Mouse (Mus musculus): ENCODE data around the gene Rab40b.

Rab40b gene

DNA sequence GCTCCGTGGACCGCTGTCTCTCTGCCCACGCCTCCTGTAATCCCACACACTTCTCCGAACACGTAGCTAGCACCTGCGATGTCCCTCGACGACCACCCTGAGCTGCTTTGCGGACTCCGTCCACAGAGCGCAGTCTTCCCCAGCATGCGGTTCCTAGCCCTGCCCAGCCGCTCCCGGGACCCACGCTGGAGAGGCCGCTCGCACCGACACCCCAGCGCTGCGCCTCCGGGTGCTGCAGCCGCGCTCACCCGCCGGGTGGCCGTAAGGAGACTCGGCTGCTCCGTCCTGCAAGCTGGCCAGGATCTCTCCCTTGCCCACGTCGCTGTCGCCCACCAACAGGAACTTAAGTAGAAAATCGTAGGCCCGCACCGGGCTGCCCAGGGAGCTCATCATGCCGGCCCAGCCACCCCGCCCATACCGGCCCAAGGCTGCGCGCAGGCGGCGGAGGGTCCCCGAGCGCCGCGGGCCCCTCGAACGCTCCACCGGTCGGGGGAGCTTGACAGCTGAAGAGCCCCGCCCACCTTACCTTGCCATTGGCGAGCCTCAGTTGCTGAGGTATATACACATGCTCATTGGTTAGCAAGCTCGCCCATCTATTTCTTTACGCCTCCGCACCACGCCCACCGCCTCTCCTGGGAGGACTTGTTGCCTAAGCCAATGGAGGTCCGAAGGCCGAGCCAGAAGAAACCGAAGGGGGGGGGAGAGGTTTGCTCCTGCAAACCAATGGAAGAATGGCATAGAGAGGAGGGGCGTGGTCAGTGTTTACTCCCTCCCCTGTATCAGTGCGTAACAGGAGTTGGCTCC lies at the start of gene Rab40b:
TSS of gene Rab40b (minus strand) at position 502 of the 804 bp plus-strand sequence.
- DNase-seq (ENCODE audit: low spot score): peak; percentile 94

DNA sequence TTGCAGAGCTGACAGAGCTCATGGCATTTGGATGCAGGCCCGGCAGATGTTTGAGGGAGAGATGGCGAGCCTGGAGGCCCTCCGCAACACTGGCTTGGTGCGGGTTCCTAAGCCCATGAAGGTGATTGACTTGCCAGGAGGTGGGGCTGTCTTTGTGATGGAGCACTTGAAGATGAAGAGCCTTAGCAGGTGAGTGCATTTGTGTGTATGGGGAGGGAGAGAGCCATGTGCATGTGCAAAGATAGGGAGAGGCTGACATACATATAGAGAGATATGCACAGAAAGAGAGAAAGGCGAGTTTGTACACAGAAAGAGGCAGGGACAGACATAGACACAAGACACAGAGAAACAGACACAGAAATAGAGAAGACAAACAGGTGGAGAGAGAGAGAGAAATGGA lies 49.2 kb upstream of the Rab40b start:
- DNase-seq (ENCODE audit: low spot score): no peak

DNA sequence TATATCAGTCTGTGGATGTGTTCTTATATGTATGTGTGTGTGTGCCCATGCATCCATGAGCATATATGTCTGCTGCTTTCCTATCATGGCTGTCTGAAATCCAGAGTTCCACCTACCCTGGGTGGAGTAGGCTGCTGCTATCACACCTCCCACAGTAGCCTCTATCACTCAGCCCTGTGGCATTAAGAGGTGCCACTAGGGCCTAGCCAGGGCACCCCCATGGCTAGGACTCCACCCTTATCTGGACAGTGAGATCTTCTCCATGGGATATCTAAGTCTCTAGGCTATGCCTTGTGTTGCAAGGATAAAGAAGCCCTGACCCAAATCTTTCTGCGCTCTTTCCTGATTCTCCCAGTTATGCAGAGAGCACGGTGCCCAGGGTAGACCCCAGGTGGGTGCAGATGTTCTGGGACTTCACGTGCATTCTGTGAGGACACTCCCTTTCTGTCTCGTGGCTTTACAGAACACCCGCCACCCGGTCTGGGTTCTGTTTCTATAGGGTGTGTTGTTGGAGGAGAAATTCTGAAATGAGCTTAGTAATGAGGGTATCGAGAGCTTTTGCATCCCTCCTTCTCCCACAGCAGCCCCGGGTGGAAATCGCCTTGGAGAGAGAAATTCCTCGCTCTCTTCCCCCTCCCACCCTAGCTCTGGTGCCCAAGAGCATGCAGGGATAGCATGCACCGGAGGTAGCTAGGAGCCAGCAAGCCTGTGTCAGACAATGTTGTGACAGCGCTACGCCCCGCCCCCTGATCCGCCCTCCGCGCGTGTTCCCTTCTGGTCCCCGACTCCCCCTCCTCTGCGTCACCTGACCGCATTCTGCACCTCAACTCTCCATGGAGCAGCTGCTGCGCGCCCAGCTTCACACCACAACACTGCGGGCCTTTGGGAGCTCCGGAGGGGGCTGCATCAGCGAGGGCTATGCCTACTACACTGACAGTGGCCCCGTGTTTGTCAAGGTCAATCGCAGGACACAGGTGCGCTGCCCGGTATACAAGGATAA lies 46.4 kb upstream of the Rab40b start, which contains the start of gene Fn3k:
TSS of gene Fn3k (plus strand) at position 758 of the 1,000 bp plus-strand sequence.
- peak; percentile 91 for DNase-seq (ENCODE audit: low spot score)

DNA sequence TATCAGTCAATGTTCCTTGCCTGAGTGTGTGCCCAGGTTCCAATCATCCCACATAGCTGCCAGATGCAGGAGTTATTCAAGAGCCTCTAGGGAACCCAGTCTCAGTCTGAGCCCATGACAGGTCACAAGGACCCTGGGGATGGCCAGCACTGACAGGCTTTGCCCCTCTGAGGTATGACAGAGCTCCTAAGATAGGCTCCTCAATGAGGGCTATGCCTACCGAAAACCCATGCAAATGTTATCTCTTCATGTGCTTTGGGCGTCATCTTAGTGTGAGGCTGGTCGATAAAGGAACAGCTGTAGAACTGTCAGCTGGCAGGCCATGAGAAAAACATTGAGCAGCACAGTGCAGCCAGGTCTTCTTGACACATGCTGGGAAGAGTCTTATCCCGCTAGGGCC lies 45.3 kb upstream of the Rab40b start:
- DNase-seq (ENCODE audit: low spot score): no peak

DNA sequence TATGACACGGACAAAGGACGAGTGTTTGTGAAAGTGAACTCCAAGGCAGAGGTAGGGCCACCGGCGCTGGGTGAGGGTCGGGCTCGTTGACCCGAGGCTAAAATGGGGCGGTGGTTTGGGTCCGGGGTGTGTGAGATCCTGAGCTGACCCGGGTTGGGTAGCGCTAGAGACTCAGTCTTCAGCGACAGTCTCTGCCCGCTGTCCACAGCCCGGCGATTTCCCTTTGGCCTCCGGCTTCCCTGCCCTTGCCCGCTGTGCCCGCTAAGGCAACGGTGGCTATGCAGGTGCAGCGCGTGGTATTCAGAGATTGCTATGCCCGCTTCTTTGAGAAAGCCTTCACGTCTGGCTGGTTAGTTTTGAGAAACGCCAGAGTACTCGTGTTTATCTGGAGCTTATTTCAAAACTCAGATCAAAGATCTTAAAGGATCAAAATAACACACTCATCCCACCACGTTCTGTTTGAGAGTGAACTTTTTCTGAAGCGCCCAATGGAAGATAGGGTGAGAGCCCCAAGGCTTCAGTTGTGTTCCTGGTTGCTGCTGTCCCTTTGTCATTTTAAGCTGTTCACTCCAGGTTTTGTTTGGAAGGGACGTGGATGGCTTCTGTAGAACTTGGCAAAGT lies 33.6 kb upstream of the Rab40b start:
- DNase-seq (ENCODE audit: low spot score): peak; percentile 8

DNA sequence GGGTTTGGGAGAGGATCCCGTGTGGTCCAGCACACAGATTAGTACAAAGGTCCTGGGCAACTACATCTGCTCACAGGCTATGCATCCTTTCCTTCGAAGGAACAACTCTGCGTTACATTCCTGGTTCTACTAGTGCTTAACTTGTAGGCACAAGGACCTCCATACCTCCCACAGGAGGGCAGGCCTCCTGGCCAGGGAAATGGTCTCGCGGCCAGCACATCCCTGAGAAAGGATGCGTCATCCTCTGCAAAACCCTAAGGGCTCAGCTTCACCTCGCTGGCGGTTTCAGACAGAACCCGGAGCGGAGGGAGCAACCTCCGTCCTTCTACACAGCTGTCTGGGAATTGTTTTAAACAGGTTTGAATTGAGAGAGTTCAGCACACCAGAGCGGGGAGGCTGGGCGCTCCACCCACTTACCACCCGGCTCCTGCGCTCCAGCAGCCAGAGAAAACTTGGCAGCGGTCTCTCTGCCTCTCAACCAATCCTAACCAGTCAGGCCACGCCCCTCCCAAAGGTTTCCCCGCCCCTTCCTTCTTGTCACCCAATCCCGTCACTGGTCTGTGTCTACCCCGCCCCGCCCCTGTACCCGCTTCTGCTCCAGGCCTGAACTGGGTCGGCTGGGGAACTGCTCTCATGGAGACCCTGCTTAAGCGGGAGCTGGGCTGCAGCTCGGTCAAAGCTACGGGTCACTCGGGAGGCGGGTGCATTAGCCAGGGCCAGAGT lies 32.9 kb upstream of the Rab40b start, which contains the start of gene Fn3krp:
TSS of gene Fn3krp (plus strand) at position 572 of the 723 bp plus-strand sequence.
- peak; percentile 100 for DNase-seq (ENCODE audit: low spot score)

DNA sequence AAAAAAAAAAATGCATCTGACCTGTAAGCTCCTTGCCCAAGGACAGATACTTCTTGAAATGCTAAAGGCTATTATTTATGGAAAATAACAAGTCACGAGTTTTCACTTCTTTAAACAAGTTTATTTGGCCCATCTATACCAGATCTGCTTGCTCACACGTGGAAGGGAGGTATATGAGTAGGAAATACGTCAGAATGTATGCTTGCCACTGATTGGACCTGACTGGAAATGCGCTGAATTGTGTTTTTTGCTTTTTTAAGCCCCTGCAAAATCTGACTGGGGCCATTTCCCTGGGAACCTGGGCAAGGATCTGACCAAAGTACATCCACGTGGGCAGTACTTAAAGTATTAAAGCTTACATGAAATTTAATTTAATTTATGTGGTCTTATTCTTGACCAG lies 32.3 kb upstream of the Rab40b start:
- no peak for DNase-seq (ENCODE audit: low spot score)

DNA sequence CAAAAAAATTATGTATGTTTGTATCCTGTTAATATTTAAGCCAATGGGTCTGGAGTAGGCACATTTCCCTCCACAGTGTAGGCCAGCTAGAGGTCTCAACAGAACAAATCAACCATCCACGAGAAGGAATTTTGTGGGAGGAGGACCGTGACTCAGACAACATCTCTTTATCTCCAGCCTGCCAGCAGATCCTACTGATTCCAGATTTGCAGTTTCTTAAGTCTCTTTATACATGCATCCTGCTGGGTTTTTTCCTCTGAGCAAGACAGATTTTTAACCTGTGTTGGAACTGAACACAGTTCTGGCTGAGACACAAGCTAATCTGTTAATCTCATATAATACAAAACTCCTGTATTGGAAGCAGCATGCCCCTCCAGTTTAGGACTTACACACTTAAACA lies 30.9 kb upstream of the Rab40b start:
- DNase-seq (ENCODE audit: low spot score): no peak

DNA sequence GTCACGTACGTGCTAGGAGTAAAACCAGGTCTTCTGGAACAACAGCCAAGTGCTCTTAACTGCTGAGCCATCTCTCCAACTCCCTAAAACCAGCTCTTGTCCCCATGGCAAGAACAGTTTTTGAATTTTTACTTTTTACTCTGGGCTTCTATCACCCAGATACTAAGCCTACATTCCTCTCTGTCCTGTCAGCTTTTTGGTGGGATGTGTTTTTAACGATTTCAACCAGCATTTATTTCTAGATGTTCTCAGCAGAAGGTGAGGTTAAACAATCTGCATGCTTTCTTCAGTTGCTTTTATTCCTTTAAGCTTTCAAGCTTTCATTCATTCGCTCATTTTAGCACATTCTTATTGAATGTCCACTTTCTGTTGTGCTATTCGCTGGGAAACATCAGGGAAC lies 29.9 kb upstream of the Rab40b start:
- no peak for DNase-seq (ENCODE audit: low spot score)

DNA sequence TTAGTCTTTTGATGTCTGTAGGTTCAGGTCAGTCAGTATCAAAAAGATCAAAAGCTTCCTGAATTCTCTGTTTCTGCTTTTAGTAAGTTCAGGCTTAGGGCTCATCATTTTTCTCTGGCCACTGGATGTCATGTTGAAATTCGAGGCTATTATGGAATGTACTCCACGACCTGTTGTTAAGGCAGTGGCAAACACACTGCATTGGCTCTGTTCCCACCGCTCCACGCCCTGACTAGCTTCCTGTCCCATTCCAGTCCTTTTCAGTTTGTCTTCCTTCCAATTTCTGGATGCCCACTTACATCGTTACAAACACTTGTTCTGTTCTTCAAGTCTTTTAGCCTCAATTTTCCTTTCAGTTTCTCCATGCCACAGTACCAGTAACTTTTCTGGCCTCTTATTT lies 27.3 kb upstream of the Rab40b start:
- peak; percentile 7 for DNase-seq (ENCODE audit: low spot score)

DNA sequence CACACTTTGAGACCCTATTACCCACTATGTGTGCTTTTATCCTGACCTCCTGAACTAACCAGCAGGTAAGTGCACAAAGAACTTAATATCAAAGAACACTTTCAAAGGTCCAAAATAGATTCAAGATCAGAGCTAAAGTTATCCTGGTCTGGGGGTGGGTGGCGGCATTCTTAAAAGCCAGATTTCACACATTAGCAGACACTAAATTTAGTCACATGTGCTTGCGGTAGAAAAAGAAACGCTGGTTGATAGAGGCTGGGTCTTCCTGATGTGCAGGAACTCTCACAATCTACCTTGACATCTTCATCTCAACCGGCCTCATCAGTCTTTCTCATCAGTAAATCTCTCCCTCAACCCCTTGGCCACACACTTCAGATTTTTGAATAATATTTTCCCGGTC lies 26.7 kb upstream of the Rab40b start:
- no peak for DNase-seq (ENCODE audit: low spot score)

DNA sequence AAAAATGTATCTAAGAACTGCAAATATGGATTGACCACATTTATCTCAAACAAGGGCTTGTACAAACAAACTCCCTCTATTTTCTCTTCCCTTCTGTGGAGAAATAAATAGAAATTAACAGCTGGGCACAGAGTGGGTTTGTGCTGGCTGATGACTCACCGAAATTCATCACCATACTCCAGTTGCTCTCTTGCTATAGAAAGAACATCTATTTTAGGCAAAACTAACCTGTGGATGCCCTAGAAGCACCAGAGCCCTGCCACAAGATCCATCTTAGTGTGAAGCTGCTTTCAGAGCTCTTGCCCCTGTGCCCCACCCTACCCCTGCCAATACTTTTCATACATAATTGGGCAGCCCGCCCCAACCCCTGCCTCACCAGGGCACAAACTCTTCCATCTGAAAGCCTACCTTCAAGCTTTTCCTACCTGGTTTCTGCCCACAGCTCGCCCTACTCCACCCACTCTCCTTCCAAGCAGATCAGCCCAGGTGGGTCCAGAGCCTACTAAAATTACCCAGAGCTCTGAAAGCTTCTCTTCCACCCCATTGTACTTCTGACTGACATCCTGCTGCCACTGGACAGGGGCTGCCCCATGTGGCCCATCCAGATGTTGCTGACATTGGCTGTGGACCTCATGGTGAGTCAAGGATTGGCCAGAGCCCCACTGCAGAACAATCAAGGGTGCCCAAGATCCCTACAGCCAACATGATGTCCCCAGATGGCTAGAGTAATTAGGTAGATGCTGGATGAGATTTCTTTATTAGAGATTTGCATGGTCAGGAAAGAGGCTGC lies 19.5 kb upstream of the Rab40b start:
- no peak for DNase-seq (ENCODE audit: low spot score)

DNA sequence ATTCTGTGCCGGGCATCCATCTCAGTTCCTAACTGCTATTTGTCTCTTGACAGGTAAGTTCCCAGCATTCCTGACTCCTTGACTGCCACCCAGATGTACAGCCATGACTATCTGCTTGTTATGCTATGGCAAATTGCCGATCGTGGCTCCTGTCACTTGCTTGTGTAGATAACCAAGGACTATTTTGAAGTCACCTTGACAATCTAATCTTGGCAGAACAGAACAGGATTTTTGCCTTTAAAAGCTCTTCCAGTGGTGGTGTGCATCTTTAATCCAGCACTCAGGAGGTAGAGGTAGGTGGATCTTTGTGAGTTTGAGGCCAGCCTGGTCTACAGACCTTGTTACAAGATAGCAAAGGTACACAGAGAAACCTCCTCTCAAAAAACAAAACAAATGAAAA lies 4.4 kb upstream of the Rab40b start:
- DNase-seq (ENCODE audit: low spot score): no peak

DNA sequence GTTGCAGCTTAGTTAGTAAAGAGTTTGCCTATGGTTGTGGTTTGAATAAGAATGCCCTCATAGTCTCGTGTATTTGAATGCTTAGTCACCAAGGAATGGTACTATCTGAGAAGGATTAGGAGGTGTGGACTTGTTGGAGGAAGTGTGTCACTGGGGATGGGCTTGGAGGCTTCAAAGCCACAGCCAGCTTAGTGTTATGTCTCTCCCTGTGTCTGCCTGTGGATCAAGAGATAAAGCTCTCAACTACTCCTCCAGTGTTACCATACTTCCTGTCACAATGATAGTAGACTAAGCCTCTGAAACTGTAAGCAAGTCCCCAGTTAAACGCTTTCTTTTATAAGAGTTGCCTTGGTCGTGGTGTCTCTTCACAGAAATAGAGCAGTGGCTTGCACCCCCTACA lies 2.7 kb upstream of the Rab40b start:
- no peak for DNase-seq (ENCODE audit: low spot score)

DNA sequence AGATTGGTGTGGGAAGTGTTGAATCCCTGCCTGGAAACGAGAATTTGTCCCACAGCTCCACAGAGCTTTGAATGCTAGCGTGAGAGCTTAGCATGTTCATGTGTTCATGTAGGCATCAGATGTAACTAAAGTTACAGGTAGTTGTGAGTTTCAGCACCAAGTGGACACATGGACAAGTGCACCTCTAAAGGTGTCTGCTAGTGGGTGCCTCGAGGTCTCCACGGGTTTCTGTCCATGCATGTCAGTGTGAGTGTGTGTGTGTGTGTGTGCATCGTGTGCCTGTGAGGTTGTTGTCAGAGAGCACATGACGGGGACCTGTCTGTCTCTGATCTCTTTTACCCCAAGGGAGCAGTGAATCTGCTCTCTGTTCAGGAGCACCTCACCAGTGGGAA lies 499 bp upstream of the Rab40b start:
- DNase-seq (ENCODE audit: low spot score): no peak

DNA sequence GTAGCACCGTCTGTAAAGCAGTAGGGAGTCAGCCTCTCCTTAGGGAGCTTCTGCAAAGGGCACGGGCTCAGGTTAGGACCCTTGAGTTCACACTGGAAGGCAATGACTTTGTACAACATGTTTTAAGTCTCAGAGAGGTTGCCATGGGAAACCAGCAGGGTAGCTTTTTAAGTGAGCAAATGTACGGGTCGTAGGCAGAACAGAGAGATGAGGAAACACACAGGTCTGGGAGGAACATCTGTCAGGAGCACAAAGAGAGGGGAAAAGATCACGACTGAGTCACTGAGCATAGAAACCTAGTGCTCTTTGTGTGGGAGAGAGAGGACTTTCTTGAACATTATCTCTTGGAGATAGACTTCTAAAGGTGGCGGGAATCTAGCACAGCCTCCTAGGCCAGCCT lies 7.8 kb downstream of the Rab40b start:
- DNase-seq (ENCODE audit: low spot score): no peak

DNA sequence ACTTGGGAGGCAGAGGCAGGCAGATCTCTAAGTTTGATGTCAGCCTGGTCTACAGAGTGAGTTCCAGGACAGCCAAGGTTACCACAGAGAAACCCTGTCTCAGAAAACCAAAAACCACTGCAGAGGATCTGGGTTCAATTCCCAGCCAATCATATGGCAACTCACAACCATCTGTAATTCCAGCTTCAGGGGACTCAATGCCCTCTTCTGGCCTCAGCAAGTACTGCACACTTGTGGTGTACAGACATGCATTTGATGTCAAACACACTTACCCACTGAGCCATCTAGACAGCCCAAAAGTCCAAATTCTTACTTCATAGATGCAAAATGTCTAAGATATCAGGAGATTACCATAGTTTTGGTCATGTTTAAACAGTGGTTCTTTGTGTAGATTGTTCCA lies 9.4 kb downstream of the Rab40b start:
- no peak for DNase-seq (ENCODE audit: low spot score)

DNA sequence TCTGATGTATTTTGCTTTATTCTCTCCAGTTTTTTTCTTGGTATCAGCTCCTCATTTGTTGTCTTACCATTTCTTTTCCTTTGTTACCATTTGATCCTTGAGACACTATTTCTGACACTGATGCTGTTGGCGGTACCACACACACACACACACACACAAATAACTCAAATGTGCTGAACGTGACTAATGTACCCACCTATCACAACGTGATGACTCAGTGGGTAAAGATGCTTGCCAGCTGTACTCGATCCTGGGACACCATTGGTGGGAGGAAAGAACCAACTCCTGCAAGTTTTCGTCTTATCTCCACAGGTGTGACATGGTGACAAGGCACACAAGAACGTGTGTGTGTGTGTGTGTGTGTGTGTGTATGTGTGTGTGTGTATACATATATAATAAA lies 14.7 kb downstream of the Rab40b start:
- DNase-seq (ENCODE audit: low spot score): no peak

DNA sequence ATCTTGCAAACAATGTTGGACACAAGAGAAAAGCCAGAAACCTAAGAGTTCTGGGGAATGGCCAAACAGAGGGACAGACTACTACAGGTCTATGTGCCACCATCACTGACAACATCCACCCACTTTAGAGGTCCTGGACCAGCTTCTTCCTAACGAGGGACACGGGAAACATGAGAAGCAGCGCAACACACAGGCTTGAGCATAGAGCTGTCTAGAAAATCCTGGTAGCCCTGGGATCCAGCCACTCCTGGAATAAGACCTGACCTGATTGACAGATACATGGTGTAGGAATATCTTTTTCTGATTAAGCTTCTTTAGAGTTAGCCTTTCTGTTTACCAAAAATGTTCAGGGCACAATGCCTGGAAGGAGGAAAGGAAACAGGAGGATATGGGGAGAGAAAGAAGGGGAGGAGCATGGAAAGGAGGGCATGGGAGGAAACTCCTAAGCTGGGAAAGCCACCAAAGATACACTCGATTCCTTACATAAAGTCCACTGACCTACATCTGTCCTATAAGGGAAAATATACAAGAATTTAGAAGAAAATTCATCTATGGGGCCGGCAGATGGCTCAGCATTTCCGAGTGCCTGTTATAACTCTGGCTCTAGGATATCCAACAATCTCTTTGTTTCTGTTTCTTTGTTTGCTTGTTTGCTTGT lies 17.6 kb downstream of the Rab40b start:
- no peak for DNase-seq (ENCODE audit: low spot score)

DNA sequence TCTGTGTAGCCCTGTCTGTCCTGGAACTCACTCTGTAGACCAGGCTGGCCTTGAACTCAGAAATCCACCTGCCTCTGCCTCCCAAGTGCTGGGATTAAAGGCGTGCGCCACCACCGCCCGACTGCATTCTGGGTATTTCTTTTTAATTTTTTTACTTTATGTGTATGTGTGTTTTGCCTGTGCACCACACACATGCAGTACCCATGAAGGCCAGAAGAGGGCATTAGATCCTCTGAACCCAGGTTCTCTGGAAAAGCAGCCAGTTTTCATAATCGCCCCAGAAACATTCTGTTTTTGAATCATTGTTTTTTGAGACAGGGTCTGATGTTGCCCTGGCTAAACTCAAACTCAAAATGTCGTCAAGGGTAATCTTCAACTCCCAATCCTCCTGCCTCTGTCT lies 18.4 kb downstream of the Rab40b start:
- peak; percentile 16 for DNase-seq (ENCODE audit: low spot score)
